Comparison of ENCODE assay signal across 9 mouse cellular contexts in the genomic region with DNA sequence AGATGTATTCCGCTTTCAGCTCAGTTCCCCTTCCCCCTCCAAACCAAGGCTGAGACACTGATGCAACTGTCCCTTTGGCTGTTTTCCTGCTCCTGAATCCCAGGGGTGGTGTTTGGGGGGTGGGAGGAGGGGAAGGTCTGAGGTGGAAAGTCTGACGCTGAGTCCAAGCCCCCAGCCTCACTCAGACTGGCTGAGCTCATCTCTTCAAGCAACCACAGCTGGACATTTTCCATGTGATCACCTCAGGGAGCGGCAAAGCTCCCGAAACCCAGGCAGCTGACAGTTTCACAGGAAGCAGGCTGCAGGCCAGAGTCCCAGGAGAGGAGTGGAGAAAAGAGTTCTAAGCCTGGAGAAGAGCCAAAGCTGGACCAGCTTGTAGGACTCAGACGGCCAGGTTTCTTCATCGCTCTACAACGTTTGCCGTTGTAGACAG. TPM values are rescaled to one million over a fixed set of nuclear protein-coding genes. Genes with fewer than 3 reads are reported as not detected.
DNase-seq lines count a peak whose midpoint lies in the region; ATAC-seq lines count a peak whose summit lies in the region.
"Had no signal": no experiment of that assay in that cellular context is flagged by ENCODE, and none has a peak within 500 bp of the region (broad histone marks: within the 10 kb centered on the region; RNA-seq: fewer than 3 reads in every experiment).

No protein-coding gene starts in this region.

- H3K9me3 ChIP-seq in lung, embryonic 15.5 days, result no peaks in the 10 kb centered on the region
- no peaks in the 10 kb centered on the region for H3K9me3 ChIP-seq in heart, embryonic 10.5 days
- no peaks in the 10 kb centered on the region for H3K9me3 ChIP-seq in kidney, embryonic 16.5 days (ENCODE audit: low read length)
- no peaks in the 10 kb centered on the region for H3K9me3 ChIP-seq in stomach, embryonic 15.5 days

- peaks cover 17% of the 10 kb centered on the region for H3K4me1 ChIP-seq in lung, embryonic 15.5 days
- H3K4me1 ChIP-seq in heart, embryonic 10.5 days, result peaks cover 34% of the 10 kb centered on the region
- peaks cover 28% of the 10 kb centered on the region for H3K4me1 ChIP-seq in kidney, embryonic 16.5 days (ENCODE audit: insufficient read depth, low read length)
- peaks cover 28% of the 10 kb centered on the region for H3K4me1 ChIP-seq in stomach, embryonic 15.5 days

- H3K36me3 ChIP-seq in lung, embryonic 15.5 days, result no peaks in the 10 kb centered on the region
- no peaks in the 10 kb centered on the region for H3K36me3 ChIP-seq in heart, embryonic 10.5 days
- no peaks in the 10 kb centered on the region for H3K36me3 ChIP-seq in kidney, embryonic 16.5 days (ENCODE audit: insufficient read depth, low read length)
- no peaks in the 10 kb centered on the region for H3K36me3 ChIP-seq in stomach, embryonic 15.5 days

- peak overlapping the region; percentile 51; the same call in 1 of the 2 replicates for H3K27ac ChIP-seq in lung, embryonic 15.5 days
- H3K27ac ChIP-seq in heart, embryonic 10.5 days, result peak overlapping the region; percentile 81
- H3K27ac ChIP-seq in kidney, embryonic 16.5 days (ENCODE audit: low read length), result peak overlapping the region; percentile 61; the same call in 1 of the 2 replicates
- peak overlapping the region; percentile 77 for H3K27ac ChIP-seq in stomach, embryonic 15.5 days

- no peak overlapping the region for H3K4me3 ChIP-seq in lung, embryonic 15.5 days
- H3K4me3 ChIP-seq in heart, embryonic 10.5 days, result no peak overlapping the region
- H3K4me3 ChIP-seq in kidney, embryonic 16.5 days (ENCODE audit: low read length), result no peak overlapping the region
- H3K4me3 ChIP-seq in stomach, embryonic 15.5 days (replicated peaks), result no peak overlapping the region

- 30% methylated on average over 8 of the region's 8 CpGs for WGBS in lung, embryonic 15.5 days
- WGBS in heart, embryonic 10.5 days, result 55% methylated on average over 8 of the region's 8 CpGs
- WGBS in kidney, embryonic 16.5 days, result 36% methylated on average over 8 of the region's 8 CpGs
- WGBS in stomach, embryonic 15.5 days, result 37% methylated on average over 8 of the region's 8 CpGs

- no peak overlapping the region for H3K9ac ChIP-seq in lung, embryonic 15.5 days
- 0 out of 2 replicates have a peak overlapping the region, but pooled peaks have one; percentile 41 for H3K9ac ChIP-seq in kidney, embryonic 16.5 days (replicated peaks; ENCODE audit: low read length)
- H3K9ac ChIP-seq in stomach, embryonic 15.5 days, result no peak overlapping the region

- H3K27me3 ChIP-seq in lung, embryonic 15.5 days, result no peaks in the 10 kb centered on the region
- H3K27me3 ChIP-seq in heart, embryonic 10.5 days (ENCODE audit: insufficient read depth, poor library complexity, severe bottlenecking), result no peaks in the 10 kb centered on the region
- no peaks in the 10 kb centered on the region for H3K27me3 ChIP-seq in kidney, embryonic 16.5 days (ENCODE audit: insufficient read depth, low read length)
- no peaks in the 10 kb centered on the region for H3K27me3 ChIP-seq in stomach, embryonic 15.5 days (replicated peaks)

- ATAC-seq in lung, embryonic 15.5 days (ENCODE audit: borderline replicate concordance, extremely low read depth, low FRiP score, low TSS enrichment), result no peak
- 0 out of 2 replicates have a peak, but pooled peaks have one; percentile 10 for ATAC-seq in kidney, embryonic 16.5 days (ENCODE audit: low FRiP score, low TSS enrichment)
- ATAC-seq in stomach, embryonic 15.5 days (ENCODE audit: insufficient read depth, low FRiP score, low read depth), result peak; percentile 20; the same call in 1 of the 2 replicates
- ATAC-seq: forebrain, embryonic 16.5 days had no signal

- H3K4me2 ChIP-seq in lung, embryonic 15.5 days, result no peak overlapping the region
- H3K4me2 ChIP-seq in kidney, embryonic 16.5 days (replicated peaks; ENCODE audit: low read depth, low read length), result no peak overlapping the region
- H3K4me2 ChIP-seq in stomach, embryonic 15.5 days, result no peak overlapping the region

- no peak for DNase-seq in lung, adult 18-20 months
- DNase-seq in heart, embryonic 10.5 days (ENCODE audit: low spot score), result peak; percentile 86
- no peak for DNase-seq in embryo, embryonic 11 days
- DNase-seq in urinary bladder, adult 18-20 months (ENCODE audit: low spot score in 2 of 2), result no peak
- DNase-seq: cerebellum, adult 18-20 months had no signal

RNA-seq across cellular contexts. Expression of gene Itga5, which starts 10.3 kb away (rescaled TPM):
- 39.6 and 42.7 TPM in 2 replicates for polyA plus RNA-seq in lung, embryonic 15.5 days (2015; fragmentation: Nextera tagmentation; extraction: Ambion mirVana)
- polyA plus RNA-seq in heart, embryonic 10.5 days (2016; fragmentation: Nextera tagmentation; extraction: Ambion mirVana), result 60.6 and 98.7 TPM in 2 replicates
- 40.7 and 44.3 TPM in 2 replicates for polyA plus RNA-seq in kidney, embryonic 16.5 days (2015; fragmentation: Nextera tagmentation; extraction: Ambion mirVana)
- 48.3 and 53.4 TPM in 2 replicates for polyA plus RNA-seq in stomach, embryonic 15.5 days (2015; fragmentation: Nextera tagmentation; extraction: Ambion mirVana)

RNA-seq across cellular contexts. Expression of gene Zfp385a, which starts 37.0 kb away (rescaled TPM):
- polyA plus RNA-seq in lung, embryonic 15.5 days (2015; fragmentation: Nextera tagmentation; extraction: Ambion mirVana), result 7.7 and 9.0 TPM in 2 replicates
- 8.9 and 15.8 TPM in 2 replicates for polyA plus RNA-seq in heart, embryonic 10.5 days (2016; fragmentation: Nextera tagmentation; extraction: Ambion mirVana)
- polyA plus RNA-seq in kidney, embryonic 16.5 days (2015; fragmentation: Nextera tagmentation; extraction: Ambion mirVana), result 12.4 and 14.4 TPM in 2 replicates
- 8.2 and 9.3 TPM in 2 replicates for polyA plus RNA-seq in stomach, embryonic 15.5 days (2015; fragmentation: Nextera tagmentation; extraction: Ambion mirVana)

RNA-seq across cellular contexts. Expression of gene Gtsf1, which starts 53.4 kb away (rescaled TPM):
- 0.22 and 0.24 TPM in 2 replicates for polyA plus RNA-seq in lung, embryonic 15.5 days (2015; fragmentation: Nextera tagmentation; extraction: Ambion mirVana)
- 3.9 and 21.8 TPM in 2 replicates for polyA plus RNA-seq in heart, embryonic 10.5 days (2016; fragmentation: Nextera tagmentation; extraction: Ambion mirVana)
- 0.27 TPM in 1 of 2 replicates, not detected in the other for polyA plus RNA-seq in kidney, embryonic 16.5 days (2015; fragmentation: Nextera tagmentation; extraction: Ambion mirVana)
- polyA plus RNA-seq in stomach, embryonic 15.5 days (2015; fragmentation: Nextera tagmentation; extraction: Ambion mirVana), result not detected in 2 replicates
- polyA plus RNA-seq: forebrain, embryonic 16.5 days had no signal
